Mouse (Mus musculus) lung, adult 2 months (tissue): Measurements from ENCODE around the gene Iqub. TPM values are rescaled to one million over a fixed set of nuclear protein-coding genes. Genes with fewer than 3 reads are reported as not detected.

ENCODE experiments used
- DNase-seq: peaks from one replicate; pipeline ENCODE4 v3.0.0; 2022
- H3K4me1 ChIP-seq: fragments of 200-500 bp; 2 replicates; pipeline ENCODE4 v1.6.1; 2011; ENCODE audit warnings: low read length; ENCODE audit not compliant: control insufficient read depth, insufficient read depth
- H3K4me3 ChIP-seq: fragments of 200-500 bp; replicated peaks from 2 replicates; pipeline ENCODE3; 2011; ENCODE audit warnings: low read depth, mild to moderate bottlenecking, control low read depth, low read length; ENCODE audit errors: extremely low read depth
- CTCF ChIP-seq: fragments of 200-500 bp; IDR thresholded peaks from 2 replicates; pipeline ENCODE4 v1.5.1; 2011; ENCODE audit warnings: mild to moderate bottlenecking, low read length, control low read depth; ENCODE audit not compliant: insufficient read depth
- POLR2A ChIP-seq: fragments of 200-500 bp; IDR thresholded peaks from 2 replicates; pipeline ENCODE4 v1.6.1; 2011; ENCODE audit warnings: low read depth, mild to moderate bottlenecking, control low read depth, low read length, borderline replicate concordance; ENCODE audit errors: extremely low read depth
- WGBS: fragments of 180-500 bp; shearing (Covaris S2); methylation state at CpG from one replicate; pipeline ENCODE4 v1.1.7; 2018; 5-methylcytosine and 5-hydroxymethylcytosine counted together
- polyA plus RNA-seq: library from polyadenylated mRNA; depleted of rRNA; stranded (reverse); fragments of >200 nt; gene quantifications from 2 replicates; pipeline ENCODE4 v1.2.3, GENCODE M21; 2012; rRNA removed

Gene Iqub
- polyA plus RNA-seq, 1 experiment, result 0.75 TPM

DNA sequence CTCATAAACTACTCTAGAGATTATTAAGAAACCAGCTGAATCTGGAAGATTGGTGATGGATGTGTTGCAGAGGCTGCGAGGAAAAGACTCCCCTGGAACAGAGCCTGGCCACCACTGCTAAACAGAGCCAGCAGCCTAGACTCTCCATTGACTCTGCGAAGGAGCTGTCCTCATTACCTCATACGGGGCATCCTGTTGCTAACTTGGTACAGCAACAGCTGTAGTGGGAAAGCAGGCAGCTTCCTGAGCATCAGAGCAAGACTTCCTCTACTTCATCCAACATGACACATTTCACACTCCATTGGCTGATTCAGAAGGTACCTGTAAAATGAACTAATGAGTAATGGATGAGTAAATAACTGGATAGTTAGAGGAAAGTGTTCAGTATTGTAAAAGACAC lies 107.1 kb downstream of the Iqub start:
- Histone ChIP-seq H3K4me1 (no peaks in the 10 kb centered on the region), H3K4me3 (no peak overlapping the region)
- TF ChIP-seq POLR2A, result no peak
- TF ChIP-seq CTCF, result no peak
- DNase-seq, result no peak
- 26% methylated on average over 3 of the region's 3 CpGs for WGBS

DNA sequence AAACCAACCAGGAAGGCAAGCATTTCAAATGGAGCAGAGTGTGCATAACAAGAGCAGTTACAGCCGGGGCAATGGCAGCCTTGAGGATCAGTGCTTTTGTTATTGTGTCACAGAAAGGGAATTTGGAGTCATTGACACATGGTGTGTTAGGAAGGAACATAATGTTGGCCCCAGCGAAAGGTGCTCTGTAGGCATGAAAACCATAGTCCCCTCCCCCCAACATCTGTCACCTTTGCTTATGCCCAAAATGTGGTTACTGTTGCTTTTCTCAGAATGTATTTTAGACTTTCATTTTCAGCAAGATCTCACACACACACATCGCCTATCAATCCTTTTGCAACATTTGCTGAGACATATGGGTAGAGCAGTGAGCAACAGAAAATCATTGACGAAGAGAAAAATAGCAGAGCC lies 117.6 kb downstream of the Iqub start:
- H3K4me3 ChIP-seq, result no peak overlapping the region
- DNase-seq, result no peak
- no peaks in the 10 kb centered on the region for H3K4me1 ChIP-seq
- TF ChIP-seq POLR2A (no peak), CTCF (no peak)
- 83% methylated on average over 4 of the region's 4 CpGs for WGBS

Other genes with a start within 250 kb of the Iqub start
- 2.7 and 4.3 TPM in 2 replicates for gene Ndufa5, start 12.9 kb upstream of the Iqub start, polyA plus RNA-seq
- 0.09 and 0.46 TPM in 2 replicates for gene Asb15, start 13.1 kb upstream of the Iqub start, polyA plus RNA-seq
- gene Lmod2, start 82.7 kb upstream of the Iqub start, polyA plus RNA-seq, result 2.3 and 6.4 TPM in 2 replicates
- 70.0 and 123 TPM in 2 replicates for gene Wasl, start 149.9 kb upstream of the Iqub start, polyA plus RNA-seq
- not detected in 2 replicates for gene Hyal6, start 218.2 kb upstream of the Iqub start, polyA plus RNA-seq
- gene Hyal4, start 233.3 kb upstream of the Iqub start, polyA plus RNA-seq, result not detected in 2 replicates